Mouse (Mus musculus): ENCODE data around the gene Esrrg.

The Esrrg gene

GRCm38 (mm10) chr1:187918939-187919338 lies 310.3 kb downstream of the Esrrg start:
- DNase-seq: no peak

GRCm38 (mm10) chr1:187920156-187920777 lies 311.7 kb downstream of the Esrrg start:
- no peak for DNase-seq

GRCm38 (mm10) chr1:187931146-187931545 lies 322.6 kb downstream of the Esrrg start:
- no peak for DNase-seq

GRCm38 (mm10) chr1:187938652-187939051 lies 330.1 kb downstream of the Esrrg start:
- DNase-seq: no peak

- DNase-seq: peak; percentile 21
Measured at GRCm38 (mm10) chr1:187939078-187939477, 330.5 kb downstream of the Esrrg start.

- DNase-seq: no peak
Measured at GRCm38 (mm10) chr1:187951506-187951905, 342.9 kb downstream of the Esrrg start.

- DNase-seq: no peak
Measured at GRCm38 (mm10) chr1:187956702-187957101, 348.1 kb downstream of the Esrrg start.

- DNase-seq: no peak
Measured at GRCm38 (mm10) chr1:187959192-187959591, 350.6 kb downstream of the Esrrg start.

- DNase-seq: no peak
Measured at GRCm38 (mm10) chr1:187961452-187961851, 352.9 kb downstream of the Esrrg start.

- DNase-seq: no peak
Measured at GRCm38 (mm10) chr1:187964829-187965760, 356.5 kb downstream of the Esrrg start.

- no peak for DNase-seq
Measured at GRCm38 (mm10) chr1:187965921-187966320, 357.3 kb downstream of the Esrrg start.

- no peak for DNase-seq
Measured at GRCm38 (mm10) chr1:187968379-187968778, 359.8 kb downstream of the Esrrg start.

- no peak for DNase-seq
Measured at GRCm38 (mm10) chr1:187969491-187969890, 360.9 kb downstream of the Esrrg start.

- DNase-seq: peak; percentile 88
Measured at GRCm38 (mm10) chr1:187974396-187974795, 365.8 kb downstream of the Esrrg start.

GRCm38 (mm10) chr1:187975465-187976352 lies 367.1 kb downstream of the Esrrg start:
- DNase-seq: no peak

- no peak for DNase-seq
Measured at GRCm38 (mm10) chr1:187976353-187976730, 367.8 kb downstream of the Esrrg start.

- DNase-seq: no peak
Measured at GRCm38 (mm10) chr1:187981028-187981427, 372.4 kb downstream of the Esrrg start.

- DNase-seq: no peak
Measured at GRCm38 (mm10) chr1:187983177-187983576, 374.6 kb downstream of the Esrrg start.

- DNase-seq: no peak
Measured at GRCm38 (mm10) chr1:187990161-187990560, 381.6 kb downstream of the Esrrg start.

GRCm38 (mm10) chr1:187997584-187998338 lies 389.2 kb downstream of the Esrrg start:
- peak; percentile 91 for DNase-seq

GRCm38 (mm10) chr1:187999121-187999520 lies 390.5 kb downstream of the Esrrg start:
- no peak for DNase-seq

- no peak for DNase-seq
Measured at GRCm38 (mm10) chr1:188000189-188000588, 391.6 kb downstream of the Esrrg start.
